Mouse (Mus musculus) C2C12 (cell line): ENCODE data around the gene Ncan.

ENCODE experiments used
- CTCF ChIP-seq: IDR thresholded peaks from one replicate; pipeline ENCODE4 v1.5.1; 2011; ENCODE audit not compliant: control insufficient read depth, insufficient read depth, insufficient read length
- MAX ChIP-seq: IDR thresholded peaks from one replicate; pipeline ENCODE4 v1.6.1; 2011; ENCODE audit warnings: mild to moderate bottlenecking, control low read depth
- MYOD1 ChIP-seq: IDR thresholded peaks from one replicate; pipeline ENCODE4 v1.6.1; 2011; ENCODE audit warnings: low read depth; ENCODE audit not compliant: control insufficient read depth, insufficient read length
- MYOG ChIP-seq: IDR thresholded peaks from one replicate; pipeline ENCODE4 v1.6.1; 2011; ENCODE audit not compliant: control insufficient read depth, insufficient read length; ENCODE audit errors: extremely low read depth
- USF1 ChIP-seq: IDR thresholded peaks from one replicate; pipeline ENCODE4 v1.6.1; 2011; ENCODE audit warnings: low read depth, mild to moderate bottlenecking, control low read depth, moderate library complexity

DNA sequence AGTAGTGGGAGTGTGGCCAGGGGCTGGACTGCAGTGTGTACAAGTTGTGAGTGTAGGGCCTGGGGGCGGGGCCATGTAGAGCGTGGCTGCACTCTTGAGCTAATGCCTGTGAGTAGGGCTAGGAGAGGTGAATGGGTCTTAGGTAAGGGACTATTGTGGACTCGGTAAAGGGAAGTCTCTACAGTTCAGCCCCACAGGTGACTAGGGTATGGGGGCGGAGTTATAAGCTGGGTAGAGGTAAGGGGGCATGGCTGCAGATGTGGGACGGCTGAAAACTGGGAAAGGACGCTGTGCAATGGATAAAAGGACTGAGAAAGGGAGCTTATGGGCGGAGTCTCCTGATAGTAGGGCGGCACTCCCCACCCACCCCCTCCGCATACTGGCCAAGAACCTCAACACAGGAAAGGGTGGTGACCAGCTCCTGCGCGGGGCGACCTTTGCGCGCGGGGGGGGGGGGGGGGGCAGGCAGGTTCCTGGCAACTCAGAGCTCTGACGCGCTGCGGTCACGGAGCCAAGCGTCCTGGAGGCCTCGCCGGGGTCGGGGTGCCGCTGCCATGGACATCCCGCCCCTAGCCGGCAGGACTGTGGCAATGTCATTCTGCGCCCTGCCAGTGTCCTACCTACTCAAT lies 48.1 kb downstream of the Ncan start, which contains the start of gene Tm6sf2:
- TF ChIP-seq MYOG (no peak), CTCF (no peak), MAX (no peak), MYOD1 (no peak), USF1 (no peak)
